Mouse (Mus musculus): Measurements from ENCODE around the gene Hsd11b2. TPM values are rescaled to one million over a fixed set of nuclear protein-coding genes. Genes with fewer than 3 reads are reported as not detected.

Gene Hsd11b2
- polyA plus RNA-seq, 1 experiment from 2014 or later = 0.48 TPM

- 45% methylated on average over 8 of the region's 8 CpGs for WGBS
- peaks cover 22% of the 10 kb centered on the region for H3K27me3 ChIP-seq (replicated peaks; ENCODE audit: control insufficient read depth, insufficient read depth, low read length)
- no peak for ATAC-seq
- no peaks in the 10 kb centered on the region for H3K36me3 ChIP-seq (ENCODE audit: control insufficient read depth, insufficient read depth)
- peaks cover 20% of the 10 kb centered on the region for H3K4me1 ChIP-seq (replicated peaks; ENCODE audit: control insufficient read depth, insufficient read depth, low read length)
- H3K4me2 ChIP-seq (ENCODE audit: low read length) = no peak overlapping the region
- H3K9ac ChIP-seq (replicated peaks; ENCODE audit: low read depth, low read length) = no peak overlapping the region
- no peak overlapping the region for H3K4me3 ChIP-seq (replicated peaks; ENCODE audit: low read length)
- H3K27ac ChIP-seq (ENCODE audit: low read length) = no peak overlapping the region
- no peaks in the 10 kb centered on the region for H3K9me3 ChIP-seq (ENCODE audit: control insufficient read depth, low read length)
These were observed 1.2 kb upstream of the Hsd11b2 start for GRCm38 (mm10) chr8:105517346-105517745.

DNA sequence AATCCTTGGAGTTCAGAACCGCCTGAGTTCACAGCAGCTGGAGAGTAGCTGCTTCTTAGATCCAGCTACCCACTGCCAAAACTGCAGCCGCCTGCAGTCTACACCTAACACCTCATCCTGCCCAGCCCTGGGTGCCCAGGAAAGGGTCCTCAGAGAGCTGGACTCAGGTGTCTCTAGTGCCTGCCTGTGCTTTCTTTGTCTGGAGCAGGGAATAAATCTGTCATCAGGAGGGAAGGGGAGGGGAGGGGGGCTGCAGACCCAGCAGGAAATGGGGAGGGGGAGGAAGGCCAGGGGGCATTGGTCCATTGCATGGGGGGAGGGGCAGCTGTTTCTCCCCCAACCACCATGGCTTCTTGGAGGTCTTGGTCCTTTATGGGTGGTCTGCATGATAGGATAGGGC, 1.0 kb downstream of the Hsd11b2 start:
- H3K36me3 ChIP-seq (ENCODE audit: control insufficient read depth, insufficient read depth) = 0 out of 2 replicates have a peak, but pooled peaks cover 2% of the 10 kb centered on the region
- H3K27me3 ChIP-seq (replicated peaks; ENCODE audit: control insufficient read depth, insufficient read depth, low read length) = peaks cover 22% of the 10 kb centered on the region
- WGBS = 6% methylated on average over 2 of the region's 2 CpGs
- H3K27ac ChIP-seq (ENCODE audit: low read length) = no peak overlapping the region
- H3K4me2 ChIP-seq (ENCODE audit: low read length) = peak overlapping the region; percentile 98
- H3K9me3 ChIP-seq (ENCODE audit: control insufficient read depth, low read length) = no peaks in the 10 kb centered on the region
- no peak overlapping the region for H3K4me3 ChIP-seq (replicated peaks; ENCODE audit: low read length)
- no peak overlapping the region for H3K9ac ChIP-seq (replicated peaks; ENCODE audit: low read depth, low read length)
- ATAC-seq = no peak
- peaks cover 20% of the 10 kb centered on the region for H3K4me1 ChIP-seq (replicated peaks; ENCODE audit: control insufficient read depth, insufficient read depth, low read length)

DNA sequence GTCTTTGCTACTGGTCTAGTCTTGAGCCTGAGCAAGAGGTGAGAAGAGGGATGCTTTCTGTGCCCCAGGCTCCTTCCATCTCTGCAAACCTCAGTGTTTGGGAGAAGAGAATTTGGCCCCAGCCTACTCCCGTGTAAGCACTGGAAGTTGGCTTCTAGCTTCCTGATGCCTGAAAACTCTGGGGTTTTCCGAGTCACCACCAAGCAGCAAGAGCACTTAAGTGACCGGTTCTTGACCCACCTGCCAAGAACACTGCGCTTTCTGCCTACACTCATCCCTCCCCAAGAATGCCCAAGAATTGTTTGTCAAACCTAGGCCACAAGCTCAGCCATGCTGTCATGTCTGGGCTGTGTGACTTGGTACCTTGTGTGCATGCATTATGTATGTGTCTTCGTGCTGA, 2.0 kb downstream of the Hsd11b2 start:
- H3K4me1 ChIP-seq (replicated peaks; ENCODE audit: control insufficient read depth, insufficient read depth, low read length) = peaks cover 20% of the 10 kb centered on the region
- no peak overlapping the region for H3K9ac ChIP-seq (replicated peaks; ENCODE audit: low read depth, low read length)
- peaks cover 22% of the 10 kb centered on the region for H3K27me3 ChIP-seq (replicated peaks; ENCODE audit: control insufficient read depth, insufficient read depth, low read length)
- ATAC-seq = no peak
- no peak overlapping the region for H3K27ac ChIP-seq (ENCODE audit: low read length)
- peaks cover 6% of the 10 kb centered on the region; the same call in 1 of the 2 replicates for H3K36me3 ChIP-seq (ENCODE audit: control insufficient read depth, insufficient read depth)
- H3K9me3 ChIP-seq (ENCODE audit: control insufficient read depth, low read length) = no peaks in the 10 kb centered on the region
- H3K4me3 ChIP-seq (replicated peaks; ENCODE audit: low read length) = no peak overlapping the region
- WGBS = 34% methylated on average over 5 of the region's 5 CpGs
- H3K4me2 ChIP-seq (ENCODE audit: low read length) = no peak overlapping the region

DNA sequence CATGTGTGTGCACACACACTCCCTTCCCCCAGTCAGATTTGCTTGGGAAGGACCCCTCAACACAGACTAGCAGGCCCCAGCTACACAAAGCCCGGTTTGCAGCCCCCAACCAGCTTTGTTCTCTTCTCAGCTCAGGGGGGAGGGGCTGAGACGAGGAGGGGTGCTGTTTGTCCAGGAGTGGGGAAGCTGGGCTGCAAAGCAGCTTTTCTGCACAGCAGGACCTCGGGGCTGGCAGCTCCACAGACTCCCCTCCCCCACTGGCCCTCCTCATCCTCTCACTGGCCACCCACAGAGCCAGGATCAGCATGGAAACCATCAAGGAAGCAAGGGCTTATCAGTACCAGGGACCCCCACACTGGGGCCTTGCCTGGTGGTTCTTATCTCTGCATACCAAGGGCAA, 2.5 kb downstream of the Hsd11b2 start:
- Histone ChIP-seq H3K27ac (ENCODE audit: low read length) (no peak overlapping the region), H3K4me1 (replicated peaks; ENCODE audit: control insufficient read depth, insufficient read depth, low read length) (peaks cover 16% of the 10 kb centered on the region), H3K9ac (replicated peaks; ENCODE audit: low read depth, low read length) (no peak overlapping the region), H3K4me3 (replicated peaks; ENCODE audit: low read length) (no peak overlapping the region), H3K4me2 (ENCODE audit: low read length) (no peak overlapping the region), H3K36me3 (ENCODE audit: control insufficient read depth, insufficient read depth) (peaks cover 6% of the 10 kb centered on the region; the same call in 1 of the 2 replicates), H3K27me3 (replicated peaks; ENCODE audit: control insufficient read depth, insufficient read depth, low read length) (peaks cover 22% of the 10 kb centered on the region), H3K9me3 (ENCODE audit: control insufficient read depth, low read length) (no peaks in the 10 kb centered on the region)
- WGBS = 2% methylated on average over 3 of the region's 3 CpGs
- ATAC-seq = no peak

- Histone ChIP-seq H3K9ac (replicated peaks; ENCODE audit: low read depth, low read length) (no peak overlapping the region), H3K9me3 (ENCODE audit: control insufficient read depth, low read length) (no peaks in the 10 kb centered on the region), H3K36me3 (ENCODE audit: control insufficient read depth, insufficient read depth) (peaks cover 6% of the 10 kb centered on the region; the same call in 1 of the 2 replicates), H3K27me3 (replicated peaks; ENCODE audit: control insufficient read depth, insufficient read depth, low read length) (peaks cover 14% of the 10 kb centered on the region), H3K4me3 (replicated peaks; ENCODE audit: low read length) (no peak overlapping the region), H3K4me2 (ENCODE audit: low read length) (no peak overlapping the region), H3K27ac (ENCODE audit: low read length) (no peak overlapping the region), H3K4me1 (replicated peaks; ENCODE audit: control insufficient read depth, insufficient read depth, low read length) (peaks cover 14% of the 10 kb centered on the region)
- ATAC-seq = no peak
- 89% methylated on average over 21 of the region's 21 CpGs for WGBS
These were observed 3.6 kb downstream of the Hsd11b2 start for GRCm38 (mm10) chr8:105521995-105522769.

- Histone ChIP-seq H3K9me3 (ENCODE audit: control insufficient read depth, low read length) (no peaks in the 10 kb centered on the region), H3K36me3 (ENCODE audit: control insufficient read depth, insufficient read depth) (peaks cover 6% of the 10 kb centered on the region; the same call in 1 of the 2 replicates), H3K4me1 (replicated peaks; ENCODE audit: control insufficient read depth, insufficient read depth, low read length) (peaks cover 14% of the 10 kb centered on the region), H3K9ac (replicated peaks; ENCODE audit: low read depth, low read length) (no peak overlapping the region), H3K27ac (ENCODE audit: low read length) (no peak overlapping the region), H3K4me3 (replicated peaks; ENCODE audit: low read length) (no peak overlapping the region), H3K27me3 (replicated peaks; ENCODE audit: control insufficient read depth, insufficient read depth, low read length) (peaks cover 7% of the 10 kb centered on the region; the same call in 1 of the 2 replicates), H3K4me2 (ENCODE audit: low read length) (no peak overlapping the region)
- 92% methylated on average over 9 of the region's 9 CpGs for WGBS
- ATAC-seq = no peak
These were observed 4.3 kb downstream of the Hsd11b2 start for GRCm38 (mm10) chr8:105522890-105523289.

DNA sequence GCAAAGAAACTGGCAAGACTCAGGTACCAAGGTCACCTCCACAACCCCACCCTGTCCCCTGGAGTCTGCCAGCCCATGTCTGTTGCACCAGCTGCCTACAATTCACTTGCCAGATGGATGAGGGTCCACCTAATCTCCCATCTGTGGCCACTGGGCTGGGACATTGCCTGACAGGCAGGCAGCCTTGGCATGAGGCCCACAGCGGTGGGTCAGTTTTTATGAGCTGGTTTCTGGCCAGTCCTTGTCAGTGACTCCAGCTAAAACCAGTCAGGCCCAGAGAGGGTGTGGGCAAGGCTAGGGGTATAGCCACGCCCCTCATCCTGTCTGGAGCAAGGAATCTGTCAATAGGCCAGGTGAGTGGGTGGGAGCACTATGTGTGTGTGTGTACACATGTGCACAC, 8.6 kb downstream of the Hsd11b2 start:
- Histone ChIP-seq H3K4me2 (ENCODE audit: low read length) (no peak overlapping the region), H3K27ac (ENCODE audit: low read length) (no peak overlapping the region), H3K4me1 (replicated peaks; ENCODE audit: control insufficient read depth, insufficient read depth, low read length) (no peaks in the 10 kb centered on the region), H3K27me3 (replicated peaks; ENCODE audit: control insufficient read depth, insufficient read depth, low read length) (no peaks in the 10 kb centered on the region), H3K9ac (replicated peaks; ENCODE audit: low read depth, low read length) (no peak overlapping the region), H3K9me3 (ENCODE audit: control insufficient read depth, low read length) (no peaks in the 10 kb centered on the region), H3K4me3 (replicated peaks; ENCODE audit: low read length) (no peak overlapping the region), H3K36me3 (ENCODE audit: control insufficient read depth, insufficient read depth) (peaks cover 8% of the 10 kb centered on the region; the same call in 1 of the 2 replicates)
- WGBS = 84% methylated on average over 2 of the region's 2 CpGs
- ATAC-seq = no peak

DNA sequence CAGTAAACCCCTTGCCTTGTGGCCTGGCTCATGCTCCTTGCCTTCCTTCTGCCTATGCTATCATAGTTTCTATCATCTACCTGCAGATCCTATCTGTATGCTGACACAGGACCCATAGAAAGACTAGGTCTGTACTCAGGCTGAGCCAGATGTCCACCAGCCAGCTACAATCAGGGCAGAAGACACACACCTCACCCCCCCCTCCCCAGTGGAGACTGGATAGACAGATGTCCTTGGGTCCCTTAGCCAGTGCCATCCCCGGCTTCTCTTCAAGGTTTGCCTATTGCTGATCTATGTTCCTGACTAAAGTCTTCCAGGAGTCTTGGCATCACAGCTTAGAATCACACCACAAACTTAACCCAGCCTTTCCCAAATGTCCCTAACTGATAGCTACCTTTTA, 9.7 kb downstream of the Hsd11b2 start:
- H3K4me1 ChIP-seq (replicated peaks; ENCODE audit: control insufficient read depth, insufficient read depth, low read length) = no peaks in the 10 kb centered on the region
- no peak overlapping the region for H3K4me3 ChIP-seq (replicated peaks; ENCODE audit: low read length)
- WGBS = 100% methylated on average over 1 of the region's 1 CpGs
- no peak overlapping the region for H3K4me2 ChIP-seq (ENCODE audit: low read length)
- H3K36me3 ChIP-seq (ENCODE audit: control insufficient read depth, insufficient read depth) = peaks cover 8% of the 10 kb centered on the region; the same call in 1 of the 2 replicates
- H3K9ac ChIP-seq (replicated peaks; ENCODE audit: low read depth, low read length) = no peak overlapping the region
- no peaks in the 10 kb centered on the region for H3K9me3 ChIP-seq (ENCODE audit: control insufficient read depth, low read length)
- no peak overlapping the region for H3K27ac ChIP-seq (ENCODE audit: low read length)
- no peaks in the 10 kb centered on the region for H3K27me3 ChIP-seq (replicated peaks; ENCODE audit: control insufficient read depth, insufficient read depth, low read length)
- no peak for ATAC-seq

DNA sequence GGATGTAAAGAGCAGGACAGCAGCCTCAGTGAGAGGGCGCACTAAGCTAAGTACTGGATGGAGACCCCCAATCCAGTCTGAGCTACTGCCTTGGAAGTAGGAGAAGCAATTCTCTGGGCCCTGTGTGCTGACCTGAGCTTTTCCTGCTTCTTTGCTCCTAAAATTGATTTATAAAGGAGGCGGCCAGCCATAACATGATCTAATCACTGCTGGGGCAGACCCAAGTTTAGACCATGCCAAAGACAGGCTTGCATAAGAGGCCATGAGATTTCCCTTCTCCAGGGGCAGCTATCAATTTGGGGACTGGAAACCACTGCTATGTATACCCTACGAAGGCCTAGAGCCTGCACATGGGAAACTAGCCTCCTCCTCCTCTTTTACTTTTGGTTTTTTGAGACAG, 10.7 kb downstream of the Hsd11b2 start:
- H3K27me3 ChIP-seq (replicated peaks; ENCODE audit: control insufficient read depth, insufficient read depth, low read length) = no peaks in the 10 kb centered on the region
- WGBS = 86% methylated on average over 3 of the region's 3 CpGs
- no peak overlapping the region for H3K4me3 ChIP-seq (replicated peaks; ENCODE audit: low read length)
- peaks cover 7% of the 10 kb centered on the region; the same call in 1 of the 2 replicates for H3K36me3 ChIP-seq (ENCODE audit: control insufficient read depth, insufficient read depth)
- no peak overlapping the region for H3K9ac ChIP-seq (replicated peaks; ENCODE audit: low read depth, low read length)
- no peak overlapping the region for H3K27ac ChIP-seq (ENCODE audit: low read length)
- no peak for ATAC-seq
- H3K4me1 ChIP-seq (replicated peaks; ENCODE audit: control insufficient read depth, insufficient read depth, low read length) = no peaks in the 10 kb centered on the region
- no peaks in the 10 kb centered on the region for H3K9me3 ChIP-seq (ENCODE audit: control insufficient read depth, low read length)
- no peak overlapping the region for H3K4me2 ChIP-seq (ENCODE audit: low read length)
